Mouse (Mus musculus) adrenal gland, adult 8-10 months (tissue): ENCODE results near the gene Mmp24. TPM values are rescaled to one million over a fixed set of nuclear protein-coding genes. Genes with fewer than 3 reads are reported as not detected.

Experiments used
- DNase-seq: peaks from one replicate; pipeline ENCODE4 v3.0.0; 2022
- total RNA-seq, 4 experiments: library from RNA; stranded (reverse); gene quantifications; 2 replicates each; pipeline ENCODE4 v1.2.4; 2022

Mmp24 gene
- total RNA-seq, 4 experiments from 2014 or later: 1.2 to 4.5 (median 2.6) TPM

DNA sequence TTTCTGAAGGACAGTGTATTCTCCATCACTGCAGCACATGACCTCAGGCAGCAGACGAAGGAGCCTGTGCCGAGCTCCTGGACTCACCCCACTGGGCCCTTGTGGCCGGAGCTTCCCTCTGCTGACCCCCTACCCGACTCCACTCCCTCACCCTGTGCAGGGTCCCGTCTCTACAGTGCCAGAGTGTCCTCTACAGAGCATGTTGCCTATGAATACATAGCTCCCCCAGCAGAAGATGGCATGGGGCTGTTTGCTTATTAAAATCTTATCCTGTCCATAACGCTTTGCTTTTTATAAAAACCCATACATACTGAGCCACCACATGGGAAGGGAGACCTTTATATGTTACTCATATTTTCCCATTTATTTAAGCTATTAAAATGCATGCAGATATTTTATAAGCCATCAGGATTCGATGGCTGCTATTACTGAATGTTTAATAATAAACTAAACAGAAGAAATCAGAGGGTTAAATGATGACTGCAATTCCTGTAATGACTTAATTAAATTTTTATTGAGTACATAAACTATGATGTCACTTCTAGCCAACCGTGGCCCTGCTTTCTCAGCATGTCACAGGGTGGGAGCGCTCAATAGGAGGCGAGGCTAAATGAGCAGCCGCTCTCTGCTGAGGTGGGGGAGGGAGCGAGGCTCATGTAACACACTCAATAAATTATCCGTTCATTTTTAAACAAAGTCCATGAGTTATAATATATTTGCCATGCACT, 87.6 kb downstream of the Mmp24 start:
- DNase-seq: no peak

DNA sequence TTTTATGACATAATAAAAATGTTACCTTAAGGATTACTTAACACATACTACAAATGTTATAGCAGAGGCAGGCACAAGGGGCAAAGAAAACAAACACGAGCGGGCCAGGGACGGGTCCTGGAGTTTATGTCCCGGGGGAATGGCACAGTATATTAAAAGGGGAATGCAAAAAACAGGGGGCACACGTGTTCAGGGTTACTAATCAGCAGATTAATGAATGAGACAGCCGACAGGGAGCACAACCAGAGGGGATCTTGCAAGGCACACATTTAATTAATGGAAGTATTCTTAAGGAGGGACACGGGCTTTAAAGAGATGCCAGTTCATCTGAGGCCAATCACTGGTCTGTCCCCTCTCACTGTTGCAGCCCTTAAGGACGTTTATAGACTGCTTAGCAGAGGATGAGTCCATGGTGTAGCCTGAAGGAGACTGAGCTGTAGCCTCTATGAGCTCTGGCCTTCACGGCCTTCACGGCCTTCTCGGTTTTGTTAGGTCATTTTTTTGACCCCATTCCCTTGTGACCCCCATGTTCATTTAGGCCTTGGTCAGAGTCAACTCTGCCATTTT, 88.2 kb downstream of the Mmp24 start:
- DNase-seq: no peak

Other genes starting within 250 kb of the Mmp24 start
- gene Gss, start 182.5 kb upstream of the Mmp24 start, total RNA-seq: 10 to 100 TPM; 57.8 to 78.0 (median 72.3) TPM
- under 1 TPM; 0.15 to 0.46 (median 0.22) TPM for gene Myh7b, start 164.1 kb upstream of the Mmp24 start, total RNA-seq
- 100 to 1,000 TPM; 137 to 164 (median 150) TPM for gene Trpc4ap, start 83.0 kb upstream of the Mmp24 start, total RNA-seq
- gene Edem2, start 45.9 kb upstream of the Mmp24 start, total RNA-seq: 10 to 100 TPM; 41.1 to 65.1 (median 54.5) TPM
- not detected for gene Gm17581, start 39.5 kb upstream of the Mmp24 start, total RNA-seq
- 10 to 100 TPM; 26.6 to 47.2 (median 39.0) TPM for gene Procr, start 24.2 kb upstream of the Mmp24 start, total RNA-seq
- gene BC029722, start 44.1 kb downstream of the Mmp24 start, total RNA-seq: 100 to 1,000 TPM; 285 to 331 (median 289) TPM
- 100 to 1,000 TPM; 139 to 179 (median 160) TPM for gene Eif6, start 51.6 kb downstream of the Mmp24 start, total RNA-seq
- gene Fam83c, start 59.5 kb downstream of the Mmp24 start, total RNA-seq: under 1 TPM in 3 of 4 experiments, not detected in 1; 0.06 to 0.15 (median 0.10) TPM
- gene Uqcc1, start 155.0 kb downstream of the Mmp24 start, total RNA-seq: 100 to 1,000 TPM; 123 to 147 (median 135) TPM
- gene Gm15557, start 165.4 kb downstream of the Mmp24 start, total RNA-seq: not detected
- gene Gdf5, start 170.0 kb downstream of the Mmp24 start, total RNA-seq: under 1 TPM; 0.18 to 0.77 (median 0.48) TPM
- gene Cep250, start 181.1 kb downstream of the Mmp24 start, total RNA-seq: 10 to 100 TPM; 12.6 to 27.5 (median 19.7) TPM
- 1 to 10 TPM; 1.3 to 6.1 (median 3.5) TPM for gene 6430550D23Rik, start 232.6 kb downstream of the Mmp24 start, total RNA-seq
- gene Ergic3, start 232.7 kb downstream of the Mmp24 start, total RNA-seq: 100 to 1,000 TPM; 207 to 250 (median 232) TPM